Mouse (Mus musculus): Measurements from ENCODE around the gene Mpnd.
"Not testable (repeated sequence)": the region's sequence is repeated elsewhere in the genome, so short reads cannot be mapped to it uniquely, and the experiment has no call there.

Mpnd gene

GRCm38 (mm10) chr17:56039345-56039744, 33.8 kb downstream of the Mpnd start:
- DNase-seq: no peak

DNA sequence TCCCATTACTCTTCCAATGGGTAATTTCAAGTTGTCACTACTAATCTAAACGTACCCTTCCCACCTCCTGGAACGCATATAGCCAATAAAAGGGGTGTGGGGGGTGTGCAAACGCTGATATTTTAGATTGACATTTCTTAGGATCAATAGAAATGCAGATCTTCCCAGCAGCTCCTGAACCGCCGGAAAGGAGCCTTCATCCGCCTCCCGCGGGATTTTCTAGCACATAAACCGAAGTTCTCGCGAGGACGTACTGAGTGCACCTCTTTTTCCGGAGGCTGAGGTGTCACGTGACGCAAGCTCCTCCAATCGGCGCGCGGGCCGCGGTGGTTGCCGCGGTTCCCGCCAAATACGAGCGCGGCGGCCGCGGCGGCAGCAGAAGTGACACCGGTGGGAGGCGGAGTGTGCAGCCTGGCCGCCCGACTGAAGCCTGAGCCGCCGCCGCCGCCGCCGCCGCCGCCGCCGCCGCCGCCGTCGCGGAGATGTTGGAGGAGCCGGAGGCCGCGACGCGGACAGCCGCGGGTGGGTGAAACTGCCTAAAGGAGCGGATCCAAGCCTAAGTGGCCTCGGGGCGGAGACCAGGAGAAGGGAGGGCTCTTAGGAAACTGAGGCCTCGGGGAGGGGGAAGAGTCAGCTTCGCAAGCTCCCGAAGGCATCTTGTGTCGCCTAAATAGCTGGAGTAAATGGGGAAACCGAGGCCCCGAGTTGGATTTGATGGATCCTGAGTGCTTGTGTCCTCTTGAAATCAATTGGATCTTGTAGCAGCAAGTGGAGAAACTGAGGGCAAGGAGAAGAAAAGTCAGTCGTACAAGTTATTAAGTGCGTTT, 34.7 kb downstream of the Mpnd start, which contains the start of gene Chaf1a:
Chaf1a (plus strand) TSS at position 410 of the 827 bp plus-strand sequence.
- peak; percentile 97 for DNase-seq

DNA sequence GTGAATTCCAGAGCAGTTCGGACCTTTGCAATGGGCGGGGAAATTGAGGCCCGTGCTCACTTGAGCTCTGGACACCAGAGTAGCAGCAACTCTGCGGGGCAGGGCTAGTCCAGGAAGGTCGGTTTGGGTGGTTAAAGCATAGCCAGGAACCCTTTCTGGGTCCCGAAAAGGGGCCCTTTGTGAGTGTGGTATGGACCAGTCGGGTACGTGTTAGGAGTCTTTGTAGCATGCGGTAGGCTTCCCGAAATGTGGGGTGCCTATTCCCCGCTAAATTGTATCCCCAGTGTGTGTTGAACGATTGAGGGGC, 35.3 kb downstream of the Mpnd start:
- no peak for DNase-seq

- DNase-seq: no peak
These were observed 45.9 kb downstream of the Mpnd start for GRCm38 (mm10) chr17:56051369-56051768.

GRCm38 (mm10) chr17:56054938-56055337, 49.4 kb downstream of the Mpnd start:
- DNase-seq: no peak

- DNase-seq: no peak
These were observed 50.6 kb downstream of the Mpnd start for GRCm38 (mm10) chr17:56055945-56056678.

DNA sequence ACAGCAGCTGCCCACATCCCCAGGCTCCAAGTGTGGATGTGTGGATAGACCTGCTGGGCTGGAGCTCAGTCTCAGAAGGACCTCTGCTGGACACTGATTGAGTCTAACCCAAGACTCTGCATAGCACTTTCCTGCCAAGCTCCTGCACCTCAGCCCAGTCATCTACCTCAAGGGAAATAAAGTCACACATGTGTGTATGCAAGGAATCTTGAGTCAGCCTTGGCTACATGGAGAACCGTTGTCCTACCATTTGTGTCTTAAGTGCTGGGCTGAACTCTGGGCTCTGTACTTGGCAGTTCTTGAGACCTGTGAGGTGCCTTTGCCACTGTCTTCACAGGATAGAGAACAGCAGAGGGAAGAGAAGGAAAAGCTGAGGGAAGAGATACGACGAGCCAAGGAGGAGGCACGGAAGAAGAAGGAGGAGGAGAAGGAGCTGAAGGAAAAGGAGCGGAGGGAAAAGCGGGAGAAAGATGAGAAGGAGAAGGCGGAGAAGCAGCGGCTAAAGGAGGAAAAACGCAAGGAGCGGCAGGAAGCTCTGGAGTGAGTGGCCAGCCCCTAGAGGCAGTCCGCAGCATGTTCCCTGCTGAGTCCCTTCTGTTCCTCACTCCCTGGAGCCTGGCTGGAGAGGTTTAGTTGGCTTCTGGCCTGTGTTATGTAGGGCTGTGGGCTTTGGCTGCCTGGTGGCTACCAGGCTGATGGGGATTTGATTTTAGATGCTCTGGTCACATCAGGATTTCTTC, 52.0 kb downstream of the Mpnd start:
- DNase-seq: peak; percentile 72

GRCm38 (mm10) chr17:56062081-56062480, 56.6 kb downstream of the Mpnd start:
- DNase-seq: no peak

DNA sequence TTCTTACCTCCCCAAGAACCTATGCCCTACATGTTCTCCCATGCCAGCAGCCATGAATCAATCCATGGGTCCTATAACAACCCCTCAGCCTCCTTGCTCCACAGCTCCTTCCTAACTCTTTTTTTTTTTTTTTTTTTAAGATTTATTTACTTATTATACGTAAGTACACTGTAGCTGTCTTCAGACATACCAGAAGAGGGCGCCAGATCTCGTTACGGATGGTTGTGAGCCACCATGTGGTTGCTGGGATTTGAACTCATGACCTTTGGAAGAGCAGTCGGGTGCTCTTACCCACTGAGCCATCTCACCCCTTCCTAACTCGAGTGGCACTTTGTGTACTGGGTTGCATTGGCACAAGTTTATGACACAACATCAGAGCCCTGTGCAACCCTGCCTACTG, 60.2 kb downstream of the Mpnd start:
- not testable (repeated sequence) for DNase-seq
